Mouse (Mus musculus): ENCODE measurements around the gene Rpgrip1l.

- TF ChIP-seq CTCF (conservative IDR thresholded peaks at IDR 0.05 in 1 of 2, IDR thresholded peaks at IDR 0.05 in 1 of 2; ENCODE audit: low read depth in 2 of 2, low read length in 2 of 2) (no peak), MAFK (IDR thresholded peaks at IDR 0.05; ENCODE audit: insufficient replicate concordance, low read length) (no peak), ZNF384 (IDR thresholded peaks at IDR 0.05; ENCODE audit: low read depth, low read length) (peak; percentile 88), POLR2A (IDR thresholded peaks at IDR 0.05; ENCODE audit: low read depth, low read length) (no peak)
These were observed 126.7 kb downstream of the Rpgrip1l start for GRCm38 (mm10) chr8:91186372-91186771.

Measured in CH12.LX (cell line).